Mouse (Mus musculus): ENCODE data around the gene Timm29. TPM values are rescaled to one million over a fixed set of nuclear protein-coding genes. Genes with fewer than 3 reads are reported as not detected.

Timm29 gene
- polyA plus RNA-seq, 1 experiment from 2014 or later: 35.6 TPM

GRCm38 (mm10) chr9:21565004-21565586, 27.4 kb upstream of the Timm29 start:
- 69% methylated on average over 4 of the region's 4 CpGs for WGBS
- no peak overlapping the region for H3K4me3 ChIP-seq (ENCODE audit: low read depth, low read length)
- no peak overlapping the region for H3K4me2 ChIP-seq
- H3K36me3 ChIP-seq (ENCODE audit: insufficient read depth): peaks cover 24% of the 10 kb centered on the region
- no peak for DNase-seq
- H3K27ac ChIP-seq (ENCODE audit: low read depth): no peak overlapping the region
- H3K27me3 ChIP-seq (ENCODE audit: insufficient read depth, low read length): no peaks in the 10 kb centered on the region
- ATAC-seq (ENCODE audit: insufficient read depth): no peak
- H3K4me1 ChIP-seq (ENCODE audit: insufficient read depth): no peaks in the 10 kb centered on the region
- H3K9ac ChIP-seq: no peak overlapping the region
- TF ChIP-seq CTCF (IDR thresholded peaks at IDR 0.05; ENCODE audit: low read depth): no peak
- no peaks in the 10 kb centered on the region for H3K9me3 ChIP-seq (ENCODE audit: low read depth, low read length)

- Histone ChIP-seq H3K4me3 (ENCODE audit: low read depth, low read length) (no peak overlapping the region), H3K27me3 (ENCODE audit: insufficient read depth, low read length) (no peaks in the 10 kb centered on the region), H3K4me1 (ENCODE audit: insufficient read depth) (no peaks in the 10 kb centered on the region), H3K4me2 (no peak overlapping the region), H3K36me3 (ENCODE audit: insufficient read depth) (peaks cover 35% of the 10 kb centered on the region), H3K27ac (ENCODE audit: low read depth) (no peak overlapping the region), H3K9me3 (ENCODE audit: low read depth, low read length) (no peaks in the 10 kb centered on the region), H3K9ac (no peak overlapping the region)
- ATAC-seq (ENCODE audit: insufficient read depth): no peak
- WGBS: 87% methylated on average over 1 of the region's 1 CpGs
- DNase-seq: no peak
- no peak for TF ChIP-seq CTCF (IDR thresholded peaks at IDR 0.05; ENCODE audit: low read depth)
Observed at GRCm38 (mm10) chr9:21566538-21566937, 26.0 kb upstream of the Timm29 start.

- H3K4me3 ChIP-seq (ENCODE audit: low read depth, low read length): no peak overlapping the region
- ATAC-seq (ENCODE audit: insufficient read depth): no peak
- no peak for DNase-seq
Observed at GRCm38 (mm10) chr9:21567051-21567450, 25.5 kb upstream of the Timm29 start.

GRCm38 (mm10) chr9:21568657-21569255, 23.8 kb upstream of the Timm29 start:
- Histone ChIP-seq H3K4me1 (ENCODE audit: insufficient read depth) (no peaks in the 10 kb centered on the region), H3K9me3 (ENCODE audit: low read depth, low read length) (no peaks in the 10 kb centered on the region), H3K27me3 (ENCODE audit: insufficient read depth, low read length) (no peaks in the 10 kb centered on the region), H3K9ac (no peak overlapping the region), H3K27ac (ENCODE audit: low read depth) (no peak overlapping the region), H3K4me3 (ENCODE audit: low read depth, low read length) (no peak overlapping the region), H3K4me2 (no peak overlapping the region), H3K36me3 (ENCODE audit: insufficient read depth) (peaks cover 50% of the 10 kb centered on the region)
- no peak for TF ChIP-seq CTCF (IDR thresholded peaks at IDR 0.05; ENCODE audit: low read depth)
- 90% methylated on average over 8 of the region's 8 CpGs for WGBS
- ATAC-seq (ENCODE audit: insufficient read depth) (no peak), DNase-seq (no peak)

More at GRCm38 (mm10) chr9:21567051-21567450, 25.5 kb upstream of the Timm29 start:
- Histone ChIP-seq H3K9ac (no peak overlapping the region), H3K36me3 (ENCODE audit: insufficient read depth) (peaks cover 38% of the 10 kb centered on the region), H3K27me3 (ENCODE audit: insufficient read depth, low read length) (no peaks in the 10 kb centered on the region), H3K9me3 (ENCODE audit: low read depth, low read length) (no peaks in the 10 kb centered on the region), H3K4me1 (ENCODE audit: insufficient read depth) (no peaks in the 10 kb centered on the region), H3K27ac (ENCODE audit: low read depth) (no peak overlapping the region), H3K4me2 (no peak overlapping the region)
- 90% methylated on average over 2 of the region's 2 CpGs for WGBS
- no peak for TF ChIP-seq CTCF (IDR thresholded peaks at IDR 0.05; ENCODE audit: low read depth)

GRCm38 (mm10) chr9:21574012-21574801, 18.3 kb upstream of the Timm29 start:
- no peaks in the 10 kb centered on the region for H3K27me3 ChIP-seq (ENCODE audit: insufficient read depth, low read length)
- H3K9me3 ChIP-seq (ENCODE audit: low read depth, low read length): no peaks in the 10 kb centered on the region
- H3K4me1 ChIP-seq (ENCODE audit: insufficient read depth): no peaks in the 10 kb centered on the region
- H3K9ac ChIP-seq: no peak overlapping the region
- DNase-seq (no peak), ATAC-seq (ENCODE audit: insufficient read depth) (no peak)
- WGBS: 92% methylated on average over 8 of the region's 8 CpGs
- no peak for TF ChIP-seq CTCF (IDR thresholded peaks at IDR 0.05; ENCODE audit: low read depth)
- H3K36me3 ChIP-seq (ENCODE audit: insufficient read depth): peaks cover 95% of the 10 kb centered on the region
- no peak overlapping the region for H3K4me3 ChIP-seq (ENCODE audit: low read depth, low read length)
- no peak overlapping the region for H3K4me2 ChIP-seq
- H3K27ac ChIP-seq (ENCODE audit: low read depth): no peak overlapping the region

GRCm38 (mm10) chr9:21575253-21575652, 17.3 kb upstream of the Timm29 start:
- Histone ChIP-seq H3K4me2 (no peak overlapping the region), H3K4me3 (ENCODE audit: low read depth, low read length) (no peak overlapping the region), H3K36me3 (ENCODE audit: insufficient read depth) (peaks cover 96% of the 10 kb centered on the region), H3K4me1 (ENCODE audit: insufficient read depth) (no peaks in the 10 kb centered on the region), H3K27me3 (ENCODE audit: insufficient read depth, low read length) (no peaks in the 10 kb centered on the region), H3K9me3 (ENCODE audit: low read depth, low read length) (no peaks in the 10 kb centered on the region), H3K9ac (no peak overlapping the region), H3K27ac (ENCODE audit: low read depth) (no peak overlapping the region)
- WGBS: 90% methylated on average over 10 of the region's 10 CpGs
- TF ChIP-seq CTCF (IDR thresholded peaks at IDR 0.05; ENCODE audit: low read depth): no peak
- no peak for DNase-seq
- no peak; the same call in 1 of the 2 replicates for ATAC-seq (ENCODE audit: insufficient read depth)

- 96% methylated on average over 1 of the region's 1 CpGs for WGBS
- Histone ChIP-seq H3K36me3 (ENCODE audit: insufficient read depth) (peaks cover 96% of the 10 kb centered on the region), H3K9ac (no peak overlapping the region)
Observed at GRCm38 (mm10) chr9:21576286-21576685, 16.2 kb upstream of the Timm29 start.

More at GRCm38 (mm10) chr9:21576286-21576685, 16.2 kb upstream of the Timm29 start:
- no peaks in the 10 kb centered on the region for H3K4me1 ChIP-seq (ENCODE audit: insufficient read depth)
- no peak for ATAC-seq (ENCODE audit: insufficient read depth)
- H3K9me3 ChIP-seq (ENCODE audit: low read depth, low read length): no peaks in the 10 kb centered on the region
- no peak overlapping the region for H3K4me3 ChIP-seq (ENCODE audit: low read depth, low read length)
- H3K27ac ChIP-seq (ENCODE audit: low read depth): no peak overlapping the region
- H3K27me3 ChIP-seq (ENCODE audit: insufficient read depth, low read length): no peaks in the 10 kb centered on the region
- no peak for TF ChIP-seq CTCF (IDR thresholded peaks at IDR 0.05; ENCODE audit: low read depth)
- no peak for DNase-seq
- H3K4me2 ChIP-seq: no peak overlapping the region
